Comparison of ENCODE assay signal across 9 mouse cellular contexts in the genomic region with DNA sequence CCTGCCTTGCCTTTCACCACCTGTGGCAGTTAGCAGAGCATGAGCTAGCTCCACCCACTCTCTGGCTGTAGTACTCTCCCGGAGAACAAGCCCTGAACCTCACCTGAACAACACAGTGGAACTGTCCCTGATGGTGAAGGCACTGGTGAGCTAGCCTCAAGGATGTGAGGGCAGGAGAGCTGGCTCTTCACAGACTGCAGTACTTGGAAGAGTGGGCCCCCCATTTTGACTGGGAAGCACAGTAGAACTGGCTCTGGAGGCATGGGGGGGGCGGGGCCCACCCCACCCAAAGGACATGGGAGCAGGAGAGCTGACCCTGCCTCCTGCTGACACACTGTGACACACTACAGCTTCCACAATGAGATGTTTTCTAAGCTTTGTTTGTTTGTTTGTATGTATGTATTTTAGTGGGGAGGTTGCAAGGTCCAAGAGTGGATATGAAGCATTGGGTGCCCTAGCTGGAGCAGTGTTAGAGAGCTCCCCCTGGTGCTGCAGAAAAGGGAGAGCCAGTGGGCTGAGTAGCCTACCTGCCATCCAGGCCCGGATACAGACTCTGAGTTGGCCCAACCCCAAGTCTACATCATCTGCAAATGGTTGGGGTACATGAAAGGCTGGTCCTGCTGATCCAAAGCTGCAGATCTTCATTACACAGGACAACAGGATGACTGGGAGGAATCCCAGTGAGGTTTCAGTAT.
A peak's percentile ranks its signal among the peaks of the same experiment; 100 is the strongest.
DNase-seq lines count a peak whose midpoint lies in the region; ATAC-seq lines count a peak whose summit lies in the region.
"Had no signal": no experiment of that assay in that cellular context is flagged by ENCODE, and none has a peak within 500 bp of the region (broad histone marks: within the 10 kb centered on the region; RNA-seq: fewer than 3 reads in every experiment).

No protein-coding gene starts in this region.

- H3K9ac ChIP-seq in embryonic facial prominence, embryonic 11.5 days (replicated peaks; ENCODE audit: low read length): no peak overlapping the region
- H3K9ac ChIP-seq in midbrain, embryonic 11.5 days (ENCODE audit: low read length): no peak overlapping the region
- H3K9ac ChIP-seq in forebrain, embryonic 11.5 days (ENCODE audit: low read length): no peak overlapping the region

- no peak overlapping the region for H3K4me3 ChIP-seq in embryonic facial prominence, embryonic 11.5 days (ENCODE audit: low read depth, low read length)
- H3K4me3 ChIP-seq in embryonic facial prominence, embryonic 10.5 days: no peak overlapping the region
- H3K4me3 ChIP-seq in midbrain, embryonic 11.5 days (ENCODE audit: low read depth, low read length): no peak overlapping the region
- H3K4me3 ChIP-seq in midbrain, embryonic 10.5 days: no peak overlapping the region
- no peak overlapping the region for H3K4me3 ChIP-seq in forebrain, embryonic 11.5 days (ENCODE audit: low read depth, low read length)
- H3K4me3 ChIP-seq: megakaryocyte, embryonic 14.5 days had no signal

- H3K27me3 ChIP-seq in embryonic facial prominence, embryonic 11.5 days (ENCODE audit: control insufficient read depth, insufficient read depth, low read length): no peaks in the 10 kb centered on the region
- no peaks in the 10 kb centered on the region for H3K27me3 ChIP-seq in embryonic facial prominence, embryonic 10.5 days (replicated peaks; ENCODE audit: low read depth, poor library complexity, severe bottlenecking)
- no peaks in the 10 kb centered on the region for H3K27me3 ChIP-seq in midbrain, embryonic 11.5 days (ENCODE audit: control insufficient read depth, insufficient read depth, low read length)
- no peaks in the 10 kb centered on the region for H3K27me3 ChIP-seq in midbrain, embryonic 10.5 days (ENCODE audit: low read depth, poor library complexity, severe bottlenecking)
- no peaks in the 10 kb centered on the region for H3K27me3 ChIP-seq in forebrain, embryonic 11.5 days (ENCODE audit: control insufficient read depth, insufficient read depth, low read length)

- no peaks in the 10 kb centered on the region for H3K4me1 ChIP-seq in embryonic facial prominence, embryonic 11.5 days (ENCODE audit: control insufficient read depth, insufficient read depth, low read length)
- peaks cover 15% of the 10 kb centered on the region for H3K4me1 ChIP-seq in embryonic facial prominence, embryonic 10.5 days
- H3K4me1 ChIP-seq in midbrain, embryonic 11.5 days (ENCODE audit: control insufficient read depth, insufficient read depth, low read length): peaks cover 3% of the 10 kb centered on the region; the same call in 1 of the 2 replicates
- peaks cover 15% of the 10 kb centered on the region for H3K4me1 ChIP-seq in midbrain, embryonic 10.5 days
- peaks cover 3% of the 10 kb centered on the region; the same call in 1 of the 2 replicates for H3K4me1 ChIP-seq in forebrain, embryonic 11.5 days (replicated peaks; ENCODE audit: control insufficient read depth, insufficient read depth, low read length)

- intact Hi-C loops in heart, postnatal 10 days (cut with DNase I): loop anchor here (1.0 to 5.0 kb wide), 2 partner anchors 148 to 285 kb away; no protein-coding TSS in a partner anchor

- no peak overlapping the region for H3K27ac ChIP-seq in embryonic facial prominence, embryonic 11.5 days (replicated peaks; ENCODE audit: low read depth, low read length)
- H3K27ac ChIP-seq in embryonic facial prominence, embryonic 10.5 days (replicated peaks): no peak overlapping the region
- H3K27ac ChIP-seq in midbrain, embryonic 11.5 days (ENCODE audit: low read depth, low read length): no peak overlapping the region
- H3K27ac ChIP-seq in midbrain, embryonic 10.5 days (replicated peaks): no peak overlapping the region; the same call in 1 of the 2 replicates
- H3K27ac ChIP-seq in forebrain, embryonic 11.5 days (ENCODE audit: low read depth, low read length): no peak overlapping the region

- DNase-seq in embryonic facial prominence, embryonic 11.5 days (ENCODE audit: low spot score): no peak
- no peak for DNase-seq in embryonic facial prominence, embryonic 10.5 days (ENCODE audit: low spot score)
- DNase-seq in midbrain, embryonic 11.5 days (ENCODE audit: low spot score, missing footprints): peak; percentile 75
- no peak for DNase-seq in midbrain, embryonic 10.5 days (ENCODE audit: low spot score)
- peak; percentile 60 to 61 for DNase-seq in heart, postnatal 10 days
- no peak for DNase-seq in cerebellum, adult 9-11 months
- no peak for DNase-seq in forebrain, embryonic 11.5 days (ENCODE audit: low spot score)

- H3K36me3 ChIP-seq in embryonic facial prominence, embryonic 11.5 days (replicated peaks; ENCODE audit: control insufficient read depth, insufficient read depth, low read depth, low read length): no peaks in the 10 kb centered on the region
- H3K36me3 ChIP-seq in embryonic facial prominence, embryonic 10.5 days (replicated peaks): no peaks in the 10 kb centered on the region
- H3K36me3 ChIP-seq in midbrain, embryonic 11.5 days (ENCODE audit: control insufficient read depth, insufficient read depth, low read length): no peaks in the 10 kb centered on the region
- no peaks in the 10 kb centered on the region for H3K36me3 ChIP-seq in midbrain, embryonic 10.5 days
- no peaks in the 10 kb centered on the region for H3K36me3 ChIP-seq in forebrain, embryonic 11.5 days (ENCODE audit: control insufficient read depth, insufficient read depth, low read length)

- H3K4me2 ChIP-seq in embryonic facial prominence, embryonic 11.5 days (ENCODE audit: low read depth, low read length): no peak overlapping the region
- H3K4me2 ChIP-seq in midbrain, embryonic 11.5 days: no peak overlapping the region
- no peak overlapping the region for H3K4me2 ChIP-seq in forebrain, embryonic 11.5 days (ENCODE audit: low read depth, low read length, severe bottlenecking)

- ATAC-seq in embryonic facial prominence, embryonic 11.5 days (replicated peaks; ENCODE audit: insufficient number of reproducible peaks, low FRiP score, low TSS enrichment, low read depth): peak; percentile 48; the same call in 1 of the 2 replicates
- no peak for ATAC-seq in midbrain, embryonic 11.5 days (ENCODE audit: low FRiP score)
- peak; percentile 77 for ATAC-seq in megakaryocyte-erythroid progenitor cell, adult 5-6 weeks (replicated peaks; ENCODE audit: low FRiP score, low TSS enrichment, poor library complexity, severe bottlenecking)
- no peak for ATAC-seq in forebrain, embryonic 11.5 days (replicated peaks; ENCODE audit: low FRiP score)

- WGBS in embryonic facial prominence, embryonic 11.5 days: 63% methylated on average over 3 of the region's 3 CpGs
- 76% methylated on average over 3 of the region's 3 CpGs for WGBS in embryonic facial prominence, embryonic 10.5 days
- 64% methylated on average over 3 of the region's 3 CpGs for WGBS in midbrain, embryonic 11.5 days
- WGBS in midbrain, embryonic 10.5 days: 67% methylated on average over 3 of the region's 3 CpGs
- 65% methylated on average over 3 of the region's 3 CpGs for WGBS in forebrain, embryonic 11.5 days

- no peaks in the 10 kb centered on the region for H3K9me3 ChIP-seq in embryonic facial prominence, embryonic 11.5 days (replicated peaks; ENCODE audit: control insufficient read depth, low read length)
- H3K9me3 ChIP-seq in embryonic facial prominence, embryonic 10.5 days: no peaks in the 10 kb centered on the region
- peaks cover 5% of the 10 kb centered on the region; the same call in 1 of the 2 replicates for H3K9me3 ChIP-seq in midbrain, embryonic 11.5 days (ENCODE audit: control insufficient read depth, low read length)
- H3K9me3 ChIP-seq in midbrain, embryonic 10.5 days (replicated peaks): peaks cover 4% of the 10 kb centered on the region; the same call in 1 of the 2 replicates
- peaks cover 2% of the 10 kb centered on the region; the same call in 1 of the 2 replicates for H3K9me3 ChIP-seq in forebrain, embryonic 11.5 days (ENCODE audit: control insufficient read depth, low read length)

Comparison
In these comparisons a context has a peak if more than half of its experiments do, and no peak if none do; other contexts are left out.
1. DNase-seq: peak in midbrain, embryonic 11.5 days (single experiment) and heart, postnatal 10 days (2 of 2); none in embryonic facial prominence, embryonic 11.5 days (single experiment), embryonic facial prominence, embryonic 10.5 days (single experiment), midbrain, embryonic 10.5 days (single experiment), cerebellum, adult 9-11 months (single experiment) and forebrain, embryonic 11.5 days (single experiment).
2. ATAC-seq: peak in embryonic facial prominence, embryonic 11.5 days (single experiment) and megakaryocyte-erythroid progenitor cell, adult 5-6 weeks (single experiment); none in midbrain, embryonic 11.5 days (single experiment) and forebrain, embryonic 11.5 days (single experiment).